Mouse (Mus musculus) bone marrow macrophage, adult 2 months (primary cell): Measurements from ENCODE around the gene Atp5s.

ENCODE experiments used
- CTCF ChIP-seq: IDR thresholded peaks from 2 replicates; pipeline ENCODE4 v1.5.1; 2012; ENCODE audit warnings: low read depth, mild to moderate bottlenecking, low read length, moderate library complexity
- POLR2A ChIP-seq: IDR thresholded peaks from 2 replicates; pipeline ENCODE4 v1.6.1; 2012; ENCODE audit warnings: mild to moderate bottlenecking, low read depth, low read length, borderline replicate concordance

GRCm38 (mm10) chr12:69682065-69682787, 42.5 kb upstream of the Atp5s start:
- TF ChIP-seq POLR2A (no peak), CTCF (no peak)
